Mouse (Mus musculus) liver, adult (tissue): Measurements from ENCODE around the gene Syngr2.

Experiments used
- GATA4 ChIP-seq: IDR thresholded peaks from 2 replicates; pipeline ENCODE4 v1.6.1; 2014; ENCODE audit warnings: mild to moderate bottlenecking, low read length; ENCODE audit not compliant: insufficient replicate concordance

Syngr2 gene

GRCm38 (mm10) chr11:117778851-117779433, 30.5 kb upstream of the Syngr2 start:
- TF ChIP-seq GATA4: no peak

- TF ChIP-seq GATA4: no peak
Measured at GRCm38 (mm10) chr11:117779434-117780198, 29.9 kb upstream of the Syngr2 start.

GRCm38 (mm10) chr11:117780199-117780515, 29.3 kb upstream of the Syngr2 start:
- no peak for TF ChIP-seq GATA4

- TF ChIP-seq GATA4: no peak; the same call in 1 of the 2 replicates
Measured at GRCm38 (mm10) chr11:117780582-117781111, 28.8 kb upstream of the Syngr2 start.

- no peak for TF ChIP-seq GATA4
Measured at GRCm38 (mm10) chr11:117781199-117781821, 28.2 kb upstream of the Syngr2 start.

GRCm38 (mm10) chr11:117781993-117782704, 27.3 kb upstream of the Syngr2 start, which contains the start of the genes Tmc8 and Tmc6:
Tmc8 (plus strand) TSS chr11:117782076.
Tmc6 (minus strand) TSS chr11:117782198.
- no peak for TF ChIP-seq GATA4

- no peak for TF ChIP-seq GATA4
Measured at GRCm38 (mm10) chr11:117782705-117783034, 26.8 kb upstream of the Syngr2 start.

- no peak for TF ChIP-seq GATA4
Measured at GRCm38 (mm10) chr11:117783089-117783488, 26.4 kb upstream of the Syngr2 start.

- no peak for TF ChIP-seq GATA4
Measured at GRCm38 (mm10) chr11:117783683-117784309, 25.7 kb upstream of the Syngr2 start.

GRCm38 (mm10) chr11:117786294-117786693, 23.2 kb upstream of the Syngr2 start:
- TF ChIP-seq GATA4: no peak

- no peak for TF ChIP-seq GATA4
Measured at GRCm38 (mm10) chr11:117790286-117790685, 19.2 kb upstream of the Syngr2 start.

- TF ChIP-seq GATA4: no peak
Measured at GRCm38 (mm10) chr11:117790703-117791440, 18.6 kb upstream of the Syngr2 start.

- TF ChIP-seq GATA4: no peak
Measured at GRCm38 (mm10) chr11:117791441-117791761, 18.1 kb upstream of the Syngr2 start.

GRCm38 (mm10) chr11:117792281-117792888, 17.1 kb upstream of the Syngr2 start:
- TF ChIP-seq GATA4: no peak

- TF ChIP-seq GATA4: no peak
Measured at GRCm38 (mm10) chr11:117794035-117794551, 15.4 kb upstream of the Syngr2 start.
